Mouse (Mus musculus) testis, postnatal 10 days (tissue): ENCODE data around the gene Baiap2l1.

ENCODE experiments used
- DNase-seq: peaks from one replicate; pipeline ENCODE4 v3.0.0; 2021; ENCODE audit warnings: low spot score

Gene Baiap2l1

DNA sequence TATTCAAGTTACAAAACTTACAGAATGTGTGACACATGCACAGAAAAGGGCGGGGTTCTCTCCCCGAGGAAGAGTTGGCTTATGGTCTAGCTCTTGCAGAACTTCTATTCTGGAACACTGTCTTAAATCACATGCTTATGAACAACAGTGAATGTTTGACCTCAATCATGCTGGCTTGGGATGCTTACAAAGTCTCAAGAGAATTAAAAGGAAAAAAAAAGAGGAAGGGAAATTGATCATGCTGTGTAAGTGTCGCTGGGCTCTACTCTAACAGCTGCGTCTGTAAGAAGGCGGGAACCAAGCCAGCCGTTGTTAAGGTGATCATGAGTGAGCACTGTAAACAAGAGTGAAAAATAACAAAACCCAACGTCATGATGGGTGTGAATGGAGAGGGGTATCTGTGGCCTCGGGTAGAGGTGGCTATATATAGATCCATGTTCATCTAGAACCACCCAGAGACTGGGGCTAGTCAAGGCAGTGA is 74.3 kb downstream of the Baiap2l1 start:
- no peak for DNase-seq

DNA sequence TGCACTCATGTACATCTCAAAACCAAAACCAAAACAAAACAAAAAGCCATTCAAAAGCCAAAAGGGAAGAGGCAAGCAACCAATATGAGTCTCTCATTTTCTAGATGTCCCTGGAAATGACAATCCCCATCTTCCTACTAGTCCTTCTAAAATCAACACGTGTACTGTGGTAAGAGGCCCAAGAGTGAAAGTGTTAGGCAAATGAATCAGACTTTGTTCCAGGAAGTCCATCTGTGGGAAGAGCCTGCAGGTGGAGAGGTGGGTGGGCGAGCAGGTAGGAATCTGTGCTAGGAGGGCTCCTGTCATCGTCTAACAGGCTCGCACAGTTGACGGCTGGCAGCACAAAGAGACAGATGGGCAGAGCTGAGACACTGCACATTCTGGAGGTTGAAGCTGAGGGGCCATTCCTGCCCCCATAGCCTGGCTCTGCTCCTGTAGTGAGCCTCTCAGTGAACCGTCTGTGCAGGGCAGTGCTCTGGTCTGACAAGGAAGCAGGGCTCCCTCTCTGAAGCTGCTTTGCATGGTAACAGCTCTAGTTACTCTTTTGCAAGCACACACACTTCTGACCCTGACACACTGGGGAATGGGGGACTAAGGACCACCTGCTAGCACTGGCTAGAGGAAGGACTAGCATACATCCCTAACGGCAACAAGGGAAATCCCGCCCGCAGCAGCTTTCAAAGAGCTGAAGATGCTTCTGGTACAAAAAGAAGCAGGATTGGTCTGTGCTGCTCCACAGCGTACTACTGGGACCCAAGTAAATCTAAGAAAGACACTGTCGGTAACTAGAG is 75.2 kb downstream of the Baiap2l1 start:
- no peak for DNase-seq

DNA sequence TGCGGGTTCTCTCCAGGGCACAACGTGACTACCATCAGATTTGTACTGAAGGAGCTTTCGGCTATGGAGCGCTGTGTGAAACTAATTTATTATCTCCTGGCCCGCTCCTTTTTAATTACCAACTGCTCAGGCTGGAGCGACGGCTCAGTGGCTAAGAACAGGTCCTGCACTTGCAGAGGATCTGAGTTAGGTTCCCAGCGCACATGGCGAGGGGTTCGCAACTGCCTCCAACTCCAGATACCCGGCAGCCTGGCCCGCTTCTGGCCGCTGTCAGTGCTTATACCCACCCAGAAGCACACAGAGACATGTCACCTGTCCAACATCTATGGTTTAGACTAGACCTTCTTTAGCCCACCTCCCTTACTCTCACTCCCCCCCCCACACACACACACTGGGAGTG is 78.0 kb downstream of the Baiap2l1 start:
- no peak for DNase-seq

DNA sequence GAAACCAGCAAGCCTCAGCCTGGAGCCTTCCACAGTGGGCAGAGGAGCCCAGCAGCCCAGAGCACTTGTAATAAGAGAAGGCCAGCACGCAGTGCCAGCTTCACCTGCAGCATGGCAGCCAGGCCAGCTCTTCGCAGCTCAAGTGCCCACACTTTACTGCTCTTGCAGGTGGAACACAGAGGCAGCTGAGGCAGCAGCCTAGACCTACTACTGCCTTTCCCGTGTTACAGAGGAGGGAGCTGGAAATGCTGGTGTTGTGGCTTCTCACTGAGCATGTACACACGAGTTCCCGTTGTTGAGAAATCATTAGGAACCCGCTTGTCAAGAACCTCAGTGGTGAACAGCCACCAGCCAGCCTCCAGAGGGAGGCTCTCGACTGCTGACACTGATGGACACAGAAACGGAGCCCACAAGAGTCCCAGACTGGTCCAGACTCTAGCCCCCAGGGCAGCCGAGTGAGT is 78.8 kb downstream of the Baiap2l1 start:
- DNase-seq, result no peak

DNA sequence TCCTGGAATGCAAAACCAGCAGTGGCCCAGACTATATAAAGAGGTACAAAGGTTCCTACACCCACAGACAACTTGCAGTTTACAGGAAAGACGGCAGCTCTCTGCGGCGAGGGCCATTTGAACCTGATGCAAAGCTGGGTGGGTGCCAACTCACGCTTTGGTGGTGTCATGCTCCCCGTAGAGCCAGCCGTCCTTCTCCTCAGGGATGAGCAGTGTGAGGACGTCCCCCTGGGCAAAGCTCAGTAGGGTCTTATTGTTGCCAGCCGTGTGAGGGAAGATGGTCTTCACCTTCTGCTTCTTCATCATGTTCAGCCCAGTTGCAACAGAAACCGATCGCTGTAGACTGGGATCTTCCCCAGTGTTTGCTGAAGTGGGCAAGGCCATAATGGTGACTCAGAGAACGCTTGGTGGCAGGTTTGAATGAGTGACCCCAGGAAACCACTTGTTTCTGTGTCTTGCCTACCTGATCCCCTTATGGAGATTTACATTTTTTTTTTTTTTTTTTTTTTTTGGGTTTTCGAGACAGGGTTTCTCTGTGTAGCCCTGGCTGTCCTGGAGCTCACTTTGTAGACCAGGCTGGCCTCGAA is 79.4 kb downstream of the Baiap2l1 start:
- no peak for DNase-seq

DNA sequence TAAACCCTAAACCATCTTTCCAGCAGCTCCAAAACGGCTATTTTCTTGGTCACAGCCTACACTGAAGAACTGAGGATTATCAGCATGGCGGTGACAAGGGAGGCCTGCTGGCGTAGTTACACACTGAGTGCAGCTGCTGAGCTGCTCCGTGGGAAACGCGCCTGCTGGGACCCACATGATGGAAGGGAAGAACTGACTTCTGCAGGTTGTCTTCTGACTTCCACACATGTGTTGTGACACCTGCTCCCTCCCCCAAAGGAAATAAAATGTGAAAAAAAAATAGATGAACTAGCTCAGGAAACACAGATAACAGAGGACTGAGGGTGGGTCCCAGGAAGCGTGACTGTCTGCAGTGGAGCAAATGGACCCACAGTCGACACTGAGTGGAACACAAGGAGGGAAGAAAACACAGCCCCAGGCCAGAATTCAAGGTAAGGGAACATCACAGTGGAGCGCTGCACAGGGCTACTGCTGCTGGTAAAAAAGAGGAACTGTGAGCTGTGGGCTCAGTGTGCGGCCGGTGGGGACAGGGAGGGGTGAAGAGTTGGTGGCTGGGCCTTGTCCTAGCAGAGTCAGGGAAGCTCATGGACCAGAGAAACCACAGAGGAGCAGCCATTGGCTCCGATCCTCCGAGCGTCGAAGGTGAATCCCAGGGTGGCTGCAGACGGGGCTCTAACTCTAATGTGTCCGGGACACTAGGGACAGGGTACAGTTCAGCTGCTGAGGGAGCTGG is 80.8 kb downstream of the Baiap2l1 start:
- DNase-seq, result no peak

DNA sequence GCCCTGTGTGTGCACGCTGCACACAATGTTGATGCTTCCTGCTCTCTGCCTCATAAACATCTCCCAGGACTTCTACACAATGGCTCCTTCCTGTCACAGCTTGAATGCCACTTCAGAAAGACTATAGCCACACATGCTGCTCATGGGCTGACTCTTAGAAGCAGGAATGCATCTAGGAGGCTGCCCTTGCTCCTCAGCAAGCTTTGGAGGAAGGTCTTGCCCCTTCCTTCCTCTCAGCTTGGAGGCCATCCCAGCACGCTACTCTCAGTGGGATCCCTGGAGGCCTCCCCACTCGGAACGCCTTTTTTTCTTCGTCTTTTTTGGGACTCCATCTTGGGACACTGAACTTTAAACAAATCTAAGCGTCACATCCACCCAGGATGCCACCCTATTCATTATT is 83.0 kb downstream of the Baiap2l1 start:
- no peak for DNase-seq

DNA sequence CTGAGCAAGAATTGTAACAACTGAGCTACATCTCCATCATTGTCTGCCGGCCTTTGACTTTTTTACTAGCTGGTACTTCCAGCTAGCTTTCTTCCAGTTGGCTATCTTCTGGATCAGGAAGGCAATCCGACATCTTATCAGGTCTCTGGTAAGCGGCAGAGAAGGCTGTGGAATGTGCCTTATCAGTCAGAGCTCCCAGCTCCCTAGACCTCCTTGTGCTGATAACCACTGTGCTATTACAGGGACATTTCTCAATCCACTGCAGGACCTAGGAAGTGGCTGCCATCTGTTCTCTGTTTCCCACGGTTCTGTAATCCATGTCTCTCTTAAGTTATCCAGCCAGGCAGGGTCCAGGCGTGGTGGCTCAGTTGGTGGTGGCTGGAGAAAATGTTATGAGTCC is 86.1 kb downstream of the Baiap2l1 start:
- DNase-seq, result no peak

DNA sequence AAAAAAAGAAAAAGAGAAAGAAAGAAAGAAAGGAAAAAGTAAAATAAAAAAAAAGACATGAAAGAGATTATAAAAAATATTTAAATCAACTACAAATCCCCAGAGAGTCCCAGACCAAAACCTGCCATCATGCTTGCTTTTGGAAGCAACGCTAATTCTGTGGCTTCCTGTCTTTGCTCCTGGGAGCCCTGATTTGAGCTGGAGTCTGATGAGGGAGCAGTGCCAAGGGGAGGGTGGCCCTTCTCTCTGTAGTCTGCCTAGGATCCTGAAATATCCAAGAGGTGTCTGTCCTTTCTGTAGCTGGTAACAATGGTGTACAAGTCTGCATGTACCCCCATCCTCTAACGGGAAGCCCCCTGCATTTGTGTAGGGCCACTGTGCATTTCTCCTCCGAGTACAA is 86.8 kb downstream of the Baiap2l1 start:
- DNase-seq, result no peak

DNA sequence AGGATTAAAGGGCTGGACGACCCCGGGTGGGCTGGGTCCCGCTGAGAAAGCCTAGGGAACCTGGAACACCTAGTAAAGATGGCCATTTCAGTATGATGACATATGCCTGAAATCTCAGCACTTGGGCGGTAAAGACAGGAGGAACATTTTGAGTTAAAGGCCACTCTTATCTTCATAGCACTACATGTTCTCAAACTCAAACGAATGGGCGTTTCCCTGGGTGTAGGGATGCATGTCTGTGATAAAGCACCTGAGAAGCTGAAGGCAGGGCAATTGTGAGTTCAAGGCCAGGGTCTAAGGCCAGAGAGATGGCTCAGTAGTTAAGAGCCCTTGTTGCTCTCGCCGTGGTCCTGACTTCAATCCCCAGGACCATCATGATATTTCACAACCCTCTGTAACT is 87.5 kb downstream of the Baiap2l1 start:
- DNase-seq, result no peak

DNA sequence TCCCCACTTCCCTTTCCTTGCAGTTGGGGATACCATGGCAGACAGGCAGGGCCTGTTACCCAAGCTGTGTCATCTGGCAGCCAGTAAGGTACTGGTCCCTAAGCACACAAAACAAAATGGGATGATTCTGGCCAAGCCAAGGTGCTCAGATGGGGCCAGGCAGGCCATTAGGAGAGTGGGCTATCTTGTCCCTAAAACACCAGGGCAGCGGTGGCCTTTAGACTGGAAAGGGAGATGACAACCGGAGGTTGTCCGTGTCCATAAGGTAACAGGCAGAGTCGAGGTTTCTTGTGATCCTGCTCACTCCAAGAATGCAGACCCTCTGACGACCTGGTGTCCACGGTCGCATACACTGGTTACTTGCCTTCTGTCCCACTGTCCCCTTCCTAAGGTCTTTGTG is 88.0 kb downstream of the Baiap2l1 start:
- peak; percentile 33 for DNase-seq

DNA sequence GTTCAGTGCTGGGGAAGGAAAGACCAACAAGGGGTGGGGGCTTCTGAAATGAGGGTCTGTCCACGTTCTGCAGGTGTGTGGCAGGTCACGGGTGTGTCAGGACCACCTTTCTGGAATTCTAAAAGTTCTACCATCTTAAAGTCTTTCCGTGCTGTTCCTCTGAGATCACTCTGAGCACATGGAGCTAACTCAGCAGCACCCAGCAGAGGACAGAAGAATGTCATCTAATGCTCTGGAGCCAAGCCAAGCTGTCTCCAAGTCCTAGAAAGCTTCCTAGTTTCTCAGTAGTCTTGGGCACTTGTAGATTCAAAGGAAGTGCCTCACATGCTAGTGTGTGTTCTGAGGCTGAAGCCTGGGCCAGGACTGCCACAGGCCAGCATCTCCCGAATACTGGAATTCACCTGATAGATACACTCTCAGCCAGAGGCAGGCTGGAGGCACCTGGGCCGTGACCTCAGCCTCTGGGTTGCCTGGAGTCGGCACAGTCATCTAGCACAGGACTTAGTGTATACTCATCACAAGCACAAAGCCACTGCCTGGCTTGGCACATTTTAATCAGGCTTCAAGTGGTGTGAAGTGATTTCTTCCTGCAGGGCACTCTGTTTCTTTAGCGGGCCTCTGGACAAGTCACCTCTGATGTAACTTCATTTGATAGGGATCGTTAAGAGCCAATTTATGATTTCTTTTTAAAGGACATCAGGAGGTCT is 90.2 kb downstream of the Baiap2l1 start:
- peak; percentile 69 for DNase-seq

DNA sequence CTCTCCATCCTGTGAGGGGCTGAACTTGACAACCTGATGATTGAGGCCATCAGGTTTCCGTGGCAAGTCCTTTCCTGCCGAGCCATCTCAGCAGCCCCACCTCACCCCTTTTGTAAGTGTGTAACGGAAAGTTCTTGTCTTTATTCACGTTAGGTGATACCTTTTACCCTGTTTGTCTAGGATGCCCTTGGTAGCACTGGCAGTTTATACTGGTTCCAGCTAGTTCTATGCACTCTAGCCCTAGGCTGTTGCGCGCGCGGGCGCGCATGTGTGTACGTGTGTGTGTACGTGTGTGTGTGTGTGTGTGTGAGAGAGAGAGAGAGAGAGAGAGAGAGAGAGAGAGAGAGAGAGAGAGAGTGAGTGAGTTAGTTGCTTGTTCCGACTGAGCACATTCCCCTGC is 94.4 kb downstream of the Baiap2l1 start:
- no peak for DNase-seq

DNA sequence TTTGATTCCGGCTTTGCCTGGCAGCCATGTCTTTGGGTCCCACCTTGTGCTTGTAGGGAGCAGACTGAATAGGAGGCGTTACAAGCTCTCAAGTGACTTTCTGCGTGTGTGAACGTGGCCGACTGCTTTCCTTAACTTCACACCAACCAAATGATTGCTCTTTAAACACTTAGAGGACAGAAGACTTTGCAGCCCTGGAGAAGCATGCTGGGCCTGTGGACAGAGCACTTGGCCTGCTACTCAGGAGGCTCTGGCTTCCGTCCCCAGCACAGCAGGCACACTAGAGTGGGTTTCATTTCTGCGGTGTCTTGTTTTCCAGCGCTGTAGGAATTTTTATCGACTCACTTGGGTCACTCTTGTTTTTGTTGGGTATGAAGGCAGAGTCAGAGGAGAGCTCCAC is 94.8 kb downstream of the Baiap2l1 start:
- no peak for DNase-seq

DNA sequence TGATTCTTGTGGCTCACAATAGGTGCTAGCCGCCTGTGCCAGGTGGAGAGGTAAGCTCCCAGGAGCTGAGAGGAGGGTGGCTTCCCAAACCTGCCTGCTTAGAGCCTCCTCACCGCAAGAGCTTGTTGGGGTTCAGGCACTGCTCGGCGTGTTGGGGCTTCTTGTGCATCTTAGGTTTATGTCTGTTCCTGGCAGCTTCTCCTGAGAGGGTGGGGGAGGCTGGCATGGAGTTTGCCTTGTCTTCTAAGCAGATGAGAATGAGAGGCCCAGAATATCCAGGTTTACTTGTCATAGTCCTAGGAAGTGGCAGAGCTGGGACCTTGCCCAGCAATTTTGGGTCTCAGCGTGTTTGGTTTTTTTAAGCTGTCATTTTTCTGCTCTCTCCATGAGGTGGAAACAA is 96.1 kb downstream of the Baiap2l1 start:
- no peak for DNase-seq

DNA sequence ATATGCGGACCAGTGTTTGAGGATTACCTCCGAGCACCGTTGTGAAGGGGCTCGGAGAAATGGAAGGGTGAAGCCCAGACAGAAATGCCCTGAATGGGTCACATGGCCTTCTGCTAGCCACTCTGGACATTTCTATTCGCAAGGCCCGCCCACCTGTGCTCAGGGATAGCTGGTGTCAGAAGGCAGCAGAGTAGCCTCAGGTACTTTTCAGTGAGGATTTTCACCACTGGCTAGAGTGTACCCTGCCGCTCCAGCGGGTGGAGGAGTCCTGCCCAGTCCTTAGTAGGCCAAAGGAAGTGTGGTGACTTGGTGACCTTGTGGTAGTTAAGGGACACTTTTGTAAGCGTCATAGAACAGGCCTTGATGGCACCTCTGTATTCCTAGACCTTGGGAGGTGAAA is 96.6 kb downstream of the Baiap2l1 start:
- DNase-seq, result no peak

DNA sequence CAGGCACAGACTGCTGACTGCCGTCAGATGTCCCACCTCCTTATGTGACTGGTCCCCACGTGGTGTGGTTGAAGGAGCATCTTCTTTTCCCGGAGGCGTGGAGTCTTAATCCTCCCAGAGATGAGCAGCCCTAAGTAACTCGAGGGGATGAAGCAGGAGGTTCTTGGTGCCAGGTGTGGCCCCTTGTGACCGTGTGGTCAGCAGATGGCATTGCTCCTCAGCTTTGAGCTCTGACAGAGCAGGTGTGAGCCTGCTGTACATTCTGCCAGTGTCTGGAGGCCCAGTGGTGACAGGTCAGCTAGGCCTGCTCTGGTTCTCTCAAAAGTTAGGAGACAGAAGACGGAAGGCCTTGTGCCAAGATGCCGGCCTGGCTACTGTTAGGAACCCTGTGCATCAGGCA is 97.4 kb downstream of the Baiap2l1 start:
- DNase-seq, result no peak

DNA sequence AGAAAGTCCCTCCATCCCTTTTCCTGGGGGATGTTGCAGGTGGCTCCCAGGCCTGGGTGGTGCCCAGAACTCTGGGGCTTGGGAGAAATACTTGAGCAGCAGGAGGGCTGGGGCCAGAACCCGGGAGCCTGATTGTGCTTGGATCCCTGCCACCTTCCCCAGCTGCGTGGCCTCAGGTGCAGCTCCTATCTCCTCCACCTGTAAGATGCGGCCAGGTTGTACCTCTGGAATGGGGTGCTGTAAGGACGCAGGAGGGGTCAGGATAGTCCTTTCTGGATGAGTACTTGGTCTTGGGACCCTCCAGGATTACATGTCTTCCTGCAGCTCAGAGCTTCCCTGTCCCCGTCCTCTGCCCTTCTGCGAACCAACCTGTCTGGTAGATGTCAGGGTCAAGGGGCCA is 98.7 kb downstream of the Baiap2l1 start:
- DNase-seq, result no peak

DNA sequence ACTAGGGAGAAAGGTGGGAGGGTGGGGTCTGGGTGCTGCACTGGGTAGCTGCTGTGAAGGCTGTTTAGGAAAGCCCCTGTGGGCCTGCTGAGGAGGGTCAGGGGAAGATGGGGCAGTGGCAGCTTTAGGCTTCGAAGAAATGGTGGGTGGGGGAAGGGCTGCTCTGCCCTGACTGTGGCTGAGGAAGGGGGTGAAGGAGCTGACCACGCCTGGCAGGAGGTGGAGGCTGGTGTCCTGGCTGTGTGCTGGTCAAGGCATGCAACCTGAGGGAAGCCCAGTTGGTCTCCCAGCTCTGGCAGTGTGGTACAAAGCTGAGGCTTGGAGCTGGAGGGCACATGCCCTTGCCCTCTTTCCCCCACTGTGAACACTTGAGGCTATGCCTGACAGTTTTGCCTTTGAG is 99.2 kb downstream of the Baiap2l1 start:
- DNase-seq, result no peak

DNA sequence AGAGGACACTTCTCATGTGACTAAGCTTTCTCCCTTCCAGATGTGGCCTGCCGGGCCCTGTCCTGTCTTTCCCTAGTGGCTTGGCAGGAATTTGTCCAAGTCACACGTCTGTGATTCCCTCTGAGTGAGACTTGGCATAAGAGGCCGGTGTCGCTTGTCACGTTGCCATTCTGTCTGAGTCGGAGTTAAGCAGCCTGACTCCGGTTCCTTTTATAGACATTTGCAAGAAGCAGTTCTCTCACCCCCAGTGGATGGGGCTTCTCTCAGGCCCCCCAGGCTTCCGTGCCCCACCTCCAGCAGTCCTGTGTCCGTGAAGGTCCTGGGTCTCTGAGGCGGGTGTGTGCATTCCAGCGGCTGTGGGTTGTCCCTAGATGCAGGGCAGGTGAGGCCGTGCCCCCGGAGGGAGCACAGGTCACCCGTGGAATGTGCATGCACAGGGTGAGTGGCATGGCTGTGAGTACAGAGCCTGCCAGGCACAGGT is 99.7 kb downstream of the Baiap2l1 start:
- no peak for DNase-seq

DNA sequence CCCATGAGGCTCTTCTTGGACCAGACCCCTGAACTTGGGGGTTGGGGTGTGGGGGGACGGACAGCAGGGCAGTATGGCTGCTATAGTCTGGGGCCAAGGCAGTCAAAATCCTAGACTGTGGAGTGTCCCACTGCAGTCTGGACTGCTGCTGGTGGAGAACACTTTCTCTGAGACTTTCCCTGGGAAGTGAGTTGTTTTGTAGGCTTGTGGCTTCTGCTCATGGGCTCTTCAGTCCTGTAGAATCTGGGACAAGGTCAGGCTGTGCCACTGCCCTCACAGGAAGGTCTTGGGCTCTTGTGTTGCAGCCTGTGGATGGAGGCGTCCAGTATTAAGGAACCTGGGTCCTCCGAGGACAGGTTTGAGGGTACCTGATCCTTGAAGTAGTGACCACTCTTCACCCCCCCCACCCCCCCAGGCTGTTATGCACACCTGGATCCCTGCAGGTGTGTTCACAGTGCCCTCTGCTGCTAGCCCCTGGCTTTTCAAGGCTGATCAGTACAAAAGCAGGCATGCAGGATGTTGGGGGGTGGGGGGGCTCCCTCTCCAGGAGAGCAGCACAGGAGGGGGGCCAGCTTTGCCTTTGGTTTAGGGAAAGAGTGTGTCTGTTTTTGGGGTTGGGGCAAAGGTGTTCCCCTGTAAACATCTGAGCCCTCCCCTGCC is 100.3 kb downstream of the Baiap2l1 start:
- no peak for DNase-seq

DNA sequence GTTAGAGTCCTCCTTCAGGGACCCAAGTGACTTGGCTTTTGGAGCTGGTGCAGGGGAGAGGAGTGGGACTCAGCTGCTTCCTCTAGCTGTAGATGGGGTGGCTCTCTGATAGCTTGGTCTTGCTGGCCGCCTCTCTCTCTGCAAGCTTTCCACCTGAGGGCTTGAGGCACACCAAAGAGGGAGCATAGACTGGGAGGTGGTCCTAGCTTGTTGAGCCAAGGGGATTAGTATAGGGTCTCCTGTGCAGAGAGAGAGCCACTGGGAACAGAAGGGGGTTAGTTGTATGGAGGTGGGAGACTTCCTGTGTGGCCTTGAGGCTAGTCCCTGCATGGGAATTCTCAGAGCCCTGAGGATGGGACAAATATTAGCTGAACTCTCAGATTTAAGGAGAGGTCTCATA is 101.0 kb downstream of the Baiap2l1 start:
- no peak for DNase-seq
